12 mouse cellular contexts compared by ENCODE assay signal in the genomic region with DNA sequence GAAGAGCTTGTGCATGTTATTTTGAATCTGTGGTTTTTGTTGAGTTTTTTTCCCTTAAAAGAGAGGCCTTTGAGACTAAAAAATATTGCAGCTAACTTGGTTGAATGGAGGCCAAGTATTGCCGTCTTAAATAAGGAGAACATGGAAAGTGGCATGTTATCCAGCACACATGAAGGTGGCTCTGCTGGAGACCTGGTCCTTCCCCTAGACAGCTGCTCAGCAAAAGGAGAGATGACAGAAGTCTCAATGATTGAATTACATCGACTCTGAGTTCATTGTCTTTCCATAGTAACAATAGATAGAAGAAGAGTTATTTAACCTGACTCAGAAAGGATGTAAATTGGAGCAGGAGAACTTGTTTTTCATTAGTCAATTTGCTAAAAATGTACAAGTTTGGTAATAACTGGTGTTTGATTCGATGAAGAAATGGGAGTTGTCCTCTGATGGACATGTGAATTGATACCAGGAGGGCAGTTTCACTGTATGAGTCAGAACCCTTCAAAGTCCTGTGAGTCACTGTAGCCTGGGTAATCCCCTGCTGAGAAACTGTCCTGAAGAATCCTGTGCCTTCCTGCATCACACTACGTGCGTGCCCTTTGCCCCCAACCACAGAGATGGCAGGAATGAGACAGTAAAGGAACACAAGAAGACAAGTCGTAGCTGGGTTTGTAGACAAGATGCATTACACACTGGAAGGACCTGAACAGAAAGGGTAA.
DNase-seq lines count a peak whose midpoint lies in the region; ATAC-seq and TF ChIP-seq lines count a peak whose summit lies in the region.
"Had no signal": no experiment of that assay in that cellular context is flagged by ENCODE, and none has a peak within 500 bp of the region (broad histone marks: within the 10 kb centered on the region; RNA-seq: fewer than 3 reads in every experiment).

No protein-coding gene starts in this region.

- no peaks in the 10 kb centered on the region for H3K9me3 ChIP-seq in midbrain, embryonic 15.5 days

- no peak overlapping the region for H3K4me3 ChIP-seq in gastrocnemius, adult 2 months
- H3K4me3 ChIP-seq in midbrain, embryonic 15.5 days = no peak overlapping the region

- ATAC-seq in megakaryocyte progenitor cell, adult 5-6 weeks (replicated peaks; ENCODE audit: poor library complexity) = peak; percentile 68
- no peak for ATAC-seq in midbrain, embryonic 15.5 days (replicated peaks)

- H3K4me1 ChIP-seq in midbrain, embryonic 15.5 days = peaks cover 3% of the 10 kb centered on the region

- H3K27me3 ChIP-seq in midbrain, embryonic 15.5 days (replicated peaks) = no peaks in the 10 kb centered on the region

- intact Hi-C loops in gastrocnemius, adult 2 months (cut with DNase I) = no loop called here

- H3K36me3 ChIP-seq in midbrain, embryonic 15.5 days (replicated peaks) = no peaks in the 10 kb centered on the region

- H3K4me2 ChIP-seq in midbrain, embryonic 15.5 days = no peak overlapping the region

- no peak for TF ChIP-seq CTCF in gastrocnemius, adult 2 months (IDR thresholded peaks at IDR 0.05)

- no peak overlapping the region for H3K9ac ChIP-seq in midbrain, embryonic 15.5 days

- H3K27ac ChIP-seq in gastrocnemius, adult 2 months = peak overlapping the region; percentile 88
- H3K27ac ChIP-seq in midbrain, embryonic 15.5 days = no peak overlapping the region

- DNase-seq in gastrocnemius, adult 2 months = no peak
- no peak for DNase-seq in gastrocnemius, postnatal 4 days (ENCODE audit: low spot score in 2 of 2)
- DNase-seq in CD4-positive helper T cell, adult 2 months (ENCODE audit: low read depth, low spot score) = peak; percentile 44
- DNase-seq in brain, adult 2 months (ENCODE audit: low read depth, low spot score) = peak; percentile 44
- DNase-seq in layer of hippocampus, adult 11-12 months (ENCODE audit: low spot score) = no peak
- DNase-seq in frontal cortex, adult 2 months (ENCODE audit: extremely low spot score in 1 of 2, low spot score in 1 of 2) = no peak
- DNase-seq: cerebellum, adult 18-20 months; embryo, embryonic 11 days; gastrocnemius, postnatal 25 days; lung, adult 18-20 months had no signal

- 87% methylated on average over 6 of the region's 6 CpGs for WGBS in midbrain, embryonic 15.5 days

Comparison
In these comparisons a context has a peak if more than half of its experiments do, and no peak if none do; other contexts are left out.
1. DNase-seq: peak in CD4-positive helper T cell, adult 2 months (single experiment) and brain, adult 2 months (single experiment); none in gastrocnemius, adult 2 months (single experiment), gastrocnemius, postnatal 4 days (0 of 2), layer of hippocampus, adult 11-12 months (single experiment) and frontal cortex, adult 2 months (0 of 2).